In genomic region chr11:18754732-18755525, GRCm38 (mm10) we compare ENCODE assay signal across 10 mouse cellular contexts.
DNase-seq lines count a peak whose midpoint lies in the region; ATAC-seq and TF ChIP-seq lines count a peak whose summit lies in the region.
"Had no signal": no experiment of that assay in that cellular context is flagged by ENCODE, and none has a peak within 500 bp of the region (broad histone marks: within the 10 kb centered on the region; RNA-seq: fewer than 3 reads in every experiment).

No protein-coding gene starts in this region.

- no peak for TF ChIP-seq CTCF in brain, embryonic 14.5 days (IDR thresholded peaks at IDR 0.05; ENCODE audit: borderline replicate concordance, extremely low read depth, insufficient read depth, insufficient read length)

- DNase-seq in heart, postnatal 14 days = no peak
- DNase-seq in brain, embryonic 14.5 days (ENCODE audit: low read depth) = peak; percentile 54
- no peak for DNase-seq in embryonic facial prominence, embryonic 10.5 days (ENCODE audit: low spot score)
- DNase-seq in urinary bladder, adult 2 months (ENCODE audit: low spot score) = no peak
- DNase-seq in urinary bladder, adult 18-20 months (ENCODE audit: low spot score in 2 of 2) = no peak
- DNase-seq in left cerebral cortex, adult 18-20 months (ENCODE audit: low spot score in 2 of 2) = no peak
- DNase-seq: gastrocnemius, postnatal 14 days had no signal

- ATAC-seq in heart, embryonic 12.5 days (ENCODE audit: insufficient number of reproducible peaks, low FRiP score) = no peak
- ATAC-seq in midbrain, embryonic 13.5 days = no peak

- peaks cover 11% of the 10 kb centered on the region for H3K4me1 ChIP-seq in heart, embryonic 12.5 days (replicated peaks)
- peaks cover 70% of the 10 kb centered on the region for H3K4me1 ChIP-seq in embryonic facial prominence, embryonic 10.5 days
- H3K4me1 ChIP-seq in midbrain, embryonic 13.5 days (replicated peaks) = peaks cover 36% of the 10 kb centered on the region

- 53% methylated on average over 9 of the region's 9 CpGs for WGBS in heart, embryonic 12.5 days
- WGBS in embryonic facial prominence, embryonic 10.5 days = 54% methylated on average over 9 of the region's 9 CpGs
- WGBS in midbrain, embryonic 13.5 days = 44% methylated on average over 9 of the region's 9 CpGs

- no peak overlapping the region for H3K4me3 ChIP-seq in heart, embryonic 12.5 days
- no peak overlapping the region for H3K4me3 ChIP-seq in embryonic facial prominence, embryonic 10.5 days
- no peak overlapping the region for H3K4me3 ChIP-seq in midbrain, embryonic 13.5 days (replicated peaks)

- no peaks in the 10 kb centered on the region for H3K27me3 ChIP-seq in heart, embryonic 12.5 days (replicated peaks)
- peaks cover 8% of the 10 kb centered on the region; the same call in 1 of the 2 replicates for H3K27me3 ChIP-seq in embryonic facial prominence, embryonic 10.5 days (replicated peaks; ENCODE audit: low read depth, poor library complexity, severe bottlenecking)
- H3K27me3 ChIP-seq in midbrain, embryonic 13.5 days = peaks cover 14% of the 10 kb centered on the region

- H3K9ac ChIP-seq in heart, embryonic 12.5 days = no peak overlapping the region
- no peak overlapping the region for H3K9ac ChIP-seq in midbrain, embryonic 13.5 days (replicated peaks)
- H3K9ac ChIP-seq: liver, embryonic 14.5 days had no signal

- H3K4me2 ChIP-seq in heart, embryonic 12.5 days = peak overlapping the region; percentile 26
- peak overlapping the region; percentile 10; the same call in 1 of the 2 replicates for H3K4me2 ChIP-seq in midbrain, embryonic 13.5 days (replicated peaks)

- no peak overlapping the region for H3K27ac ChIP-seq in heart, embryonic 12.5 days (ENCODE audit: poor library complexity, severe bottlenecking)
- H3K27ac ChIP-seq in embryonic facial prominence, embryonic 10.5 days (replicated peaks) = 0 out of 2 replicates have a peak overlapping the region, but pooled peaks have one; percentile 45
- H3K27ac ChIP-seq in midbrain, embryonic 13.5 days = no peak overlapping the region
- H3K27ac ChIP-seq: liver, embryonic 14.5 days had no signal

- no peaks in the 10 kb centered on the region for H3K36me3 ChIP-seq in heart, embryonic 12.5 days
- H3K36me3 ChIP-seq in embryonic facial prominence, embryonic 10.5 days (replicated peaks) = no peaks in the 10 kb centered on the region
- no peaks in the 10 kb centered on the region for H3K36me3 ChIP-seq in midbrain, embryonic 13.5 days

- intact Hi-C loops in heart, postnatal 14 days (cut with DNase I) = no loop called here

- H3K9me3 ChIP-seq in heart, embryonic 12.5 days (replicated peaks) = no peaks in the 10 kb centered on the region
- H3K9me3 ChIP-seq in embryonic facial prominence, embryonic 10.5 days = no peaks in the 10 kb centered on the region
- H3K9me3 ChIP-seq in midbrain, embryonic 13.5 days = no peaks in the 10 kb centered on the region

- TF ChIP-seq POLR2A in brain, embryonic 14.5 days (IDR thresholded peaks at IDR 0.05; ENCODE audit: borderline replicate concordance, extremely low read depth, insufficient read depth, insufficient read length, poor library complexity, severe bottlenecking) = no peak
